Mouse (Mus musculus) heart, postnatal 0 days (tissue): ENCODE data around the gene Gm5458. TPM values are rescaled to one million over a fixed set of nuclear protein-coding genes. Genes with fewer than 3 reads are reported as not detected.
"Not testable (repeated sequence)": the region's sequence is repeated elsewhere in the genome, so short reads cannot be mapped to it uniquely, and the experiment has no call there.

Experiments
- ATAC-seq: fragments of 200-750 bp; cut with Nextera tagmentation; 2 replicates; pipeline ENCODE4 v1.8.0; 2017; ENCODE audit warnings: low read depth, moderate number of reproducible peaks, moderate library complexity; ENCODE audit not compliant: insufficient read depth
- DNase-seq: peaks from one replicate; pipeline ENCODE4 v3.0.0-alpha.2; 2016; ENCODE audit warnings: low spot score
- H3K27ac ChIP-seq: fragments of 300-500 bp; sonication (generic); 2 replicates; pipeline ENCODE4 v1.5.1; 2014; ENCODE audit warnings: low read depth, mild to moderate bottlenecking
- H3K27me3 ChIP-seq: fragments of 300-500 bp; sonication (generic); 2 replicates; pipeline ENCODE4 v1.6.1; 2014; ENCODE audit warnings: low read length, mixed read lengths; ENCODE audit not compliant: control insufficient read depth, insufficient read depth
- H3K36me3 ChIP-seq: fragments of 300-500 bp; sonication (generic); replicated peaks from 2 replicates; pipeline ENCODE4 v1.6.1; 2014; ENCODE audit warnings: low read length, mixed read lengths; ENCODE audit not compliant: control insufficient read depth, insufficient read depth
- H3K4me1 ChIP-seq: fragments of 300-500 bp; sonication (generic); 2 replicates; pipeline ENCODE4 v1.6.1; 2014; ENCODE audit warnings: antibody characterized with exemption; ENCODE audit not compliant: control insufficient read depth, insufficient read depth
- H3K4me2 ChIP-seq: fragments of 300-500 bp; sonication (generic); 2 replicates; pipeline ENCODE4 v1.6.1; 2014; ENCODE audit warnings: low read depth, mild to moderate bottlenecking, low read length, moderate library complexity
- H3K4me3 ChIP-seq: fragments of 300-500 bp; sonication (generic); 2 replicates; pipeline ENCODE4 v1.5.1; 2014; ENCODE audit warnings: low read depth, low read length
- H3K9ac ChIP-seq: fragments of 300-500 bp; sonication (generic); replicated peaks from 2 replicates; pipeline ENCODE4 v1.6.1; 2014; ENCODE audit warnings: low read depth, low read length, mixed read lengths
- H3K9me3 ChIP-seq: fragments of 300-500 bp; sonication (generic); replicated peaks from 2 replicates; pipeline ENCODE4 v1.6.1; 2016; ENCODE audit warnings: low read length; ENCODE audit not compliant: control insufficient read depth
- CTCF ChIP-seq: IDR thresholded peaks from 2 replicates; pipeline ENCODE4 v1.5.1; 2016; ENCODE audit warnings: antibody characterized with exemption, control low read depth, low read depth
- EP300 ChIP-seq: IDR thresholded peaks from 2 replicates; pipeline ENCODE4 v1.6.1; 2016; ENCODE audit warnings: antibody characterized with exemption, low read depth
- WGBS: fragments of 180-500 bp; shearing (Covaris S2); extraction: QIAGEN DNeasy Blood & Tissue Kit; methylation state at CpG from one replicate; pipeline ENCODE4 v1.1.7; 2014; 5-methylcytosine and 5-hydroxymethylcytosine counted together
- polyA plus RNA-seq: library from polyadenylated mRNA; unstranded; fragments of >200 nt; fragmentation: Nextera tagmentation; extraction: Ambion mirVana; gene quantifications from 2 replicates; pipeline ENCODE4 v1.2.1, GENCODE M21; 2015
- total RNA-seq: library from RNA; depleted of rRNA; stranded (reverse); fragments of >200 nt; gene quantifications from 2 replicates; pipeline ENCODE4 v1.2.3, GENCODE M21; 2014; ENCODE audit warnings: low replicate concordance; rRNA removed

Gm5458 gene
- total RNA-seq (not detected in 2 replicates), polyA plus RNA-seq (not detected in 2 replicates)

- not testable (repeated sequence) for H3K4me2 ChIP-seq, H3K27me3 ChIP-seq, DNase-seq, ATAC-seq, H3K9ac ChIP-seq, H3K27ac ChIP-seq, H3K9me3 ChIP-seq, H3K36me3 ChIP-seq, H3K4me3 ChIP-seq, H3K4me1 ChIP-seq
- WGBS, result 76% methylated on average over 1 of the region's 2 CpGs
Measured at GRCm38 (mm10) chr14:19602481-19602880, at the start of gene Gm5458. Gene Gm5458, minus strand, starts transcription at chr14:19602581.

GRCm38 (mm10) chr14:19646232-19646631 is 43.9 kb upstream of the Gm5458 start:
- no peak overlapping the region for H3K4me2 ChIP-seq
- no peaks in the 10 kb centered on the region for H3K36me3 ChIP-seq
- no peak overlapping the region for H3K4me3 ChIP-seq
- no peaks in the 10 kb centered on the region for H3K4me1 ChIP-seq
- no peak for TF ChIP-seq CTCF
- TF ChIP-seq EP300, result no peak
- H3K9me3 ChIP-seq, result no peaks in the 10 kb centered on the region
- H3K9ac ChIP-seq, result no peak overlapping the region
- 41% methylated on average over 3 of the region's 3 CpGs for WGBS
- DNase-seq (no peak), ATAC-seq (no peak)
- H3K27me3 ChIP-seq, result no peaks in the 10 kb centered on the region
- H3K27ac ChIP-seq, result no peak overlapping the region

GRCm38 (mm10) chr14:19584804-19585667 is 17.3 kb downstream of the Gm5458 start, which contains the start of gene Gm2237:
Gene Gm2237, minus strand, starts transcription at chr14:19585135.
- not testable (repeated sequence) for H3K27me3 ChIP-seq, H3K9me3 ChIP-seq, H3K9ac ChIP-seq, ATAC-seq, H3K36me3 ChIP-seq, H3K4me1 ChIP-seq
- Histone ChIP-seq H3K27ac (0 out of 2 replicates have a peak within 1 kb of the TSS, but pooled peaks have one; percentile 11), H3K4me2 (peak within 1 kb of the TSS; percentile 61), H3K4me3 (peak within 1 kb of the TSS; percentile 53)
- peak; percentile 4 for DNase-seq
- WGBS, result 0% methylated on average over 27 of the region's 62 CpGs

DNA sequence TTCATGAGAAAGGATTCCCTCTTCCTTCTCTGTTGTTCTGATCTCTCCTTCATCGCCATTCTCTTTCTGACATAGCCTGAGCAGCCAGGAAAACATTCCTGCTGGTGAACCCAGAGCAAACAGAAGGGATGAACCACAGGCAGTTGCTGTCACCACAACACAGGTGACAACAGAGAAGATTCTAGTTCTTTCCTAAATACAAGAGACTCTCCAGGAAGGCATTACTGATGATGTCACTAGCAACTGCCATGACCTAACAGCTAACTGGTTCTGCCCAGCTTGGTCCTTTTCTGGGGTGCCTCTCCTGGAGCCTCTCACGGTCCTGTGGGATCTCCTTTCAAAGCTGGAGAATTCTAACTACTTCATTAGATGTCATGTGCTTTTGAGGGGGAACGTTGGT is 52.5 kb downstream of the Gm5458 start, which contains the start of gene Gm2244:
Gene Gm2244, minus strand, starts transcription at position 101 of the 400 bp plus-strand sequence.
- H3K27ac ChIP-seq, H3K9me3 ChIP-seq, H3K36me3 ChIP-seq, H3K4me3 ChIP-seq, ATAC-seq, H3K9ac ChIP-seq, H3K4me1 ChIP-seq, H3K4me2 ChIP-seq, H3K27me3 ChIP-seq, DNase-seq: not testable (repeated sequence)
- WGBS, result 67% methylated on average over 1 of the region's 3 CpGs

Other genes with a start within 250 kb of the Gm5458 start
- gene Gm21738, start 183.7 kb downstream of the Gm5458 start, total RNA-seq, result not detected in 2 replicates
- gene Gm21738, start 183.7 kb downstream of the Gm5458 start, polyA plus RNA-seq, result 0.66 and 0.73 TPM in 2 replicates
- not detected in 2 replicates for gene Gm2244, start 52.6 kb downstream of the Gm5458 start, total RNA-seq
- 0.18 and 0.23 TPM in 2 replicates for gene Gm2244, start 52.6 kb downstream of the Gm5458 start, polyA plus RNA-seq
- gene Gm2237, start 17.4 kb downstream of the Gm5458 start, total RNA-seq, result 0.11 and 1.4 TPM in 2 replicates
- 1.2 and 1.3 TPM in 2 replicates for gene Gm2237, start 17.4 kb downstream of the Gm5458 start, polyA plus RNA-seq
- gene Nid2, start 148.7 kb upstream of the Gm5458 start, total RNA-seq, result 79.7 and 93.8 TPM in 2 replicates
- 40.9 and 47.7 TPM in 2 replicates for gene Nid2, start 148.7 kb upstream of the Gm5458 start, polyA plus RNA-seq
- gene Rtraf, start 221.2 kb upstream of the Gm5458 start, total RNA-seq, result 61.8 and 73.8 TPM in 2 replicates
- gene Rtraf, start 221.2 kb upstream of the Gm5458 start, polyA plus RNA-seq, result 177 and 183 TPM in 2 replicates